Mouse (Mus musculus): ENCODE results near the gene Vmn1r2. TPM values are rescaled to one million over a fixed set of nuclear protein-coding genes. Genes with fewer than 3 reads are reported as not detected.

Gene Vmn1r2
- polyA plus RNA-seq, 1 experiment from 2014 or later, result not detected

Other genes starting within 250 kb of the Vmn1r2 start
- gene Vmn1r3, start 18.0 kb downstream of the Vmn1r2 start, polyA plus RNA-seq (2015; fragmentation: Nextera tagmentation; extraction: Ambion mirVana), result not detected in 2 replicates

Measured in hindbrain, embryonic 13.5 days (tissue).